Mouse (Mus musculus): Measurements from ENCODE around the gene Slc27a4. TPM values are rescaled to one million over a fixed set of nuclear protein-coding genes. Genes with fewer than 3 reads are reported as not detected.

Slc27a4 gene
- total and polyA plus RNA-seq, 3 experiments, result 4.2 to 6.7 (median 5.5) TPM

DNA sequence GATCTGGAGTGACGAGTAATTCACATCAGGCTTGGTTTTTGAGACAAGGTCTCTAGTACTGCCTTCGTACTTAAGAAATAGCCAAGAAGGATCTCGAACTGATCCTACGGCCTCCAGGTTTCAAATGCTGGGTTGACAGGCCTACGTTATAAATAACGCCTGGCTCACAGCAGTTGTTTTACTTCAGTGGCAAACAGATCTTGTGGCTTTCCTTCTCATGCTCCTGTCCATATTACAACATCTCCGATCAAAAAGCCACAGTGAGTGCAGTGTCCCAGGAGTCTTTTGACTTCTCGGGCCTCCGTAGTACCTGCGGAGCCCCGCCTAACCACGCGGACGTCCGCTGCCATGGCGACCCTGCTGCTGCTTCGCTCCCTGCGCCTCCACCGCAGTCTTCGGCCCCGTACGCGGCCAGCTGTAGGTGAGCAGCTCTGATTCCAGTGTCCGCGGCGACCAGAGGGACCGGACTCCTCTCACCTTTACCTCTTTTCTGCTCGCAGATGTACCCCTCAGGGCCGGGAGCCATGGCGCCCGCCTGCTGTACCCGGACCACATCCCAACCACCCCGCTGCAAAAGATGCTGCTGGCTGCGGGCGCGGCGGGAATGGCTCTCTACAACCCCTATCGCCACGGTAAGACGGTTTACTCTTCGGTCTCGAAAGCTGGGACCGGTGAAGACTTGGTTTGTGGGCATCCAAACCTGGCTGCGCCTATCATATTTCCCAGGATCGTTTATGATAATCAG is 14.3 kb upstream of the Slc27a4 start, which contains the start of gene Trub2:
Trub2 (minus strand) TSS at position 566 of the 745 bp plus-strand sequence.
- Histone ChIP-seq H3K4me1 (ENCODE audit: insufficient read depth, low read depth, low read length) (peaks cover 27% of the 10 kb centered on the region), H3K9me3 (replicated peaks) (no peaks in the 10 kb centered on the region), H3K36me3 (replicated peaks) (peaks cover 74% of the 10 kb centered on the region), H3K4me3 (ENCODE audit: low read depth, low read length) (peak within 1 kb of the TSS; percentile 88), H3K27me3 (ENCODE audit: insufficient read depth, low read length) (no peaks in the 10 kb centered on the region)
- ATAC-seq (ENCODE audit: extremely low read depth, insufficient number of reproducible peaks, low FRiP score, poor library complexity, severe bottlenecking) (peak; percentile 47; the same call in 1 of the 2 replicates), DNase-seq (ENCODE audit: low spot score) (peak; percentile 75)
- TF ChIP-seq POLR2AphosphoS5 (IDR thresholded peaks at IDR 0.05; ENCODE audit: insufficient replicate concordance, low read depth, low read length), result no peak
- no peak for TF ChIP-seq TAL1 (conservative IDR thresholded peaks at IDR 0.05; ENCODE audit: low read depth, low read length)
- TF ChIP-seq CTCF (IDR thresholded peaks at IDR 0.05; ENCODE audit: low read depth, low read length), result no peak
- no peak for TF ChIP-seq GATA2 (IDR thresholded peaks at IDR 0.05; ENCODE audit: borderline replicate concordance, low read depth, low read length)

DNA sequence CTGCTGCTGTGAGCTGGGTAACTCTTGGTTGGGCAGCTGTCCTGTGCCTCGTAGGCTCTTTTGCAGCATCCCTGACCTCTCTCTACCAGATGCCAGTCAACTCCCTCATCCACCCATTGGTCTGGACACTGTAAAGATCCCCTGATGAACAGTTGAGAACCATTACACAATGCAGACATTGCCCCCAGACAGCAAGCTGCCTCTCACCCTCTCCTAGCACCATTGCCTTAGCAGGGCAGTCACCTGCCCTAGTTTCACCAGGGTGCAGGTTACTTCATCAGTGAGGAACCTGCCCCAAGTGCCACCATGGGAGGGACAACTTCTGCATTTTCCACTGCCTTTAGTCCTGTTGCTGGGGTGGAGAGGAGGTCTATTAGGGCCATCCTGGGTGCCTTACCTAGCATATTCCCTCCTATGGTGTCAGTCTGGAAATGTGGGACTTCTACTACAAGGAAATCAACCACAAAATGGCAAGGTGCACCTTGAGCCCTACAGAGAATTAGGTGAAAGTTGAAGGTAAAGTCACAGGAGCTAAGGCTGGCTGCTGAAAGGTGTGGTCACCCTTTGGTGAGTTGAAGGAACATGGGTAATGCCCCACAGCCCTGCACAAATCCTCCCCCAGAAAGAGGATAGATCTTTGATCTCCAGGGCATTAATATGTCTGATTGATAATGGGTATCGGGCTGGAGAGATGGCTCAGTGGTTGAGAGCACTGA is 9.5 kb upstream of the Slc27a4 start:
- peaks cover 14% of the 10 kb centered on the region for H3K4me1 ChIP-seq (ENCODE audit: insufficient read depth, low read depth, low read length)

DNA sequence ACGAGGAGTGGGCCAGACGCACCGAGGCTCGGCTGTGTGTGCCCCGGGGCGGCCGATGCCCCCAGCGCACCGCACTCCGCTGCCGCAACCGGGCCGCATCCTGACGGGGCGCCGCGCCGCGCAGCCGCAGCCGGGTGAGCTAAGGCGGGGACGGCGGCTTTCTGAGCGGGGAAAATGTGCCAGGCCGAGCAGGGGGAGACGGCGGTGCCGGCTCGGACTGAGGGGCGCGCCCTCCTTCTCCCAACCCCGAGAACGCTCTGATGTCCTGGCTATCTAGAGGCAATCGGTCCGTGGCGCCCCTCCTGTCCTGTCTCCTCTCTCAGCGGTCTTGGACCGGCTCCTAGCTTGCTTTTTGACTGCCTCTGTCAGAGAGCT is 380 bp downstream of the Slc27a4 start:
- H3K9me3 ChIP-seq (replicated peaks), result no peaks in the 10 kb centered on the region
- ATAC-seq (ENCODE audit: extremely low read depth, insufficient number of reproducible peaks, low FRiP score, poor library complexity, severe bottlenecking) (no peak), DNase-seq (ENCODE audit: low spot score) (peak; percentile 33)
- TF ChIP-seq TAL1 (conservative IDR thresholded peaks at IDR 0.05; ENCODE audit: low read depth, low read length), result no peak
- H3K4me1 ChIP-seq (ENCODE audit: insufficient read depth, low read depth, low read length), result peaks cover 17% of the 10 kb centered on the region
- H3K27me3 ChIP-seq (ENCODE audit: insufficient read depth, low read length), result peaks cover 13% of the 10 kb centered on the region
- peaks cover 38% of the 10 kb centered on the region for H3K36me3 ChIP-seq (replicated peaks)
- peak overlapping the region; percentile 92 for H3K4me3 ChIP-seq (ENCODE audit: low read depth, low read length)

More for the DNA sequence above, 9.5 kb upstream of the Slc27a4 start:
- no peaks in the 10 kb centered on the region for H3K27me3 ChIP-seq (ENCODE audit: insufficient read depth, low read length)
- no peak for TF ChIP-seq TAL1 (conservative IDR thresholded peaks at IDR 0.05; ENCODE audit: low read depth, low read length)
- TF ChIP-seq GATA1 (IDR thresholded peaks at IDR 0.05; ENCODE audit: borderline replicate concordance, low read length), result no peak
- no peak for TF ChIP-seq POLR2AphosphoS5 (IDR thresholded peaks at IDR 0.05; ENCODE audit: insufficient replicate concordance, low read depth, low read length)
- no peak for TF ChIP-seq CTCF (IDR thresholded peaks at IDR 0.05; ENCODE audit: low read depth, low read length)
- TF ChIP-seq GATA2 (IDR thresholded peaks at IDR 0.05; ENCODE audit: borderline replicate concordance, low read depth, low read length), result no peak
- no peaks in the 10 kb centered on the region for H3K9me3 ChIP-seq (replicated peaks)
- no peak overlapping the region for H3K4me3 ChIP-seq (ENCODE audit: low read depth, low read length)
- ATAC-seq (ENCODE audit: extremely low read depth, insufficient number of reproducible peaks, low FRiP score, poor library complexity, severe bottlenecking), result no peak
- DNase-seq (ENCODE audit: low spot score), result no peak
- peaks cover 78% of the 10 kb centered on the region for H3K36me3 ChIP-seq (replicated peaks)

DNA sequence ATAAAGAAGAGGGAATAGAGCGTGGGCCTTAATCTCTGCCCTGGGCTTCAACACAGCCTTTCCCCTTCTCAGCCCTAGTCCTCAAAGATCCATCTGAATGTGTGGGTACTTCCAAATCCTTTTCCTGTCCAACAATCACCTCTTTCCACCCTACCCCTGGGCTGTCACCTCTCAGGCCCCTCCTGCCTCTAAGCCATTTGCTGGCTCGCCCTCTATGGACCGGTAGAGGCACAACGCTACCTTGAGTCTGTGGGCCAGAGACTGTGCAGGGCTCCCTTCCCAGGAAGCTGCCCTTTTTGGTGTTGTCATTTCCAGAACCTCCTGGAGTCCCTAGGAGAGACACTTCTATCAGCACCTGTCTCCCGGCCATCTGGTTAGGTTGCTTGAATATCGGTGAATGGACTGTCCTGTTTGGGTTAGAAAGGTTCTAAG is 982 bp downstream of the Slc27a4 start:
- peaks cover 42% of the 10 kb centered on the region for H3K36me3 ChIP-seq (replicated peaks)
- peaks cover 17% of the 10 kb centered on the region for H3K4me1 ChIP-seq (ENCODE audit: insufficient read depth, low read depth, low read length)
- H3K4me3 ChIP-seq (ENCODE audit: low read depth, low read length), result peak overlapping the region; percentile 92; the same call in 1 of the 2 replicates
- no peak for TF ChIP-seq POLR2AphosphoS5 (IDR thresholded peaks at IDR 0.05; ENCODE audit: insufficient replicate concordance, low read depth, low read length)
- 0 out of 2 replicates have a peak, but pooled peaks have one; percentile 5 for TF ChIP-seq CTCF (IDR thresholded peaks at IDR 0.05; ENCODE audit: low read depth, low read length)
- no peak for TF ChIP-seq GATA1 (IDR thresholded peaks at IDR 0.05; ENCODE audit: borderline replicate concordance, low read length)
- no peak for TF ChIP-seq TAL1 (conservative IDR thresholded peaks at IDR 0.05; ENCODE audit: low read depth, low read length)
- TF ChIP-seq GATA2 (IDR thresholded peaks at IDR 0.05; ENCODE audit: borderline replicate concordance, low read depth, low read length), result no peak
- ATAC-seq (ENCODE audit: extremely low read depth, insufficient number of reproducible peaks, low FRiP score, poor library complexity, severe bottlenecking) (peak; percentile 66; the same call in 1 of the 2 replicates), DNase-seq (ENCODE audit: low spot score) (peak; percentile 67)
- H3K9me3 ChIP-seq (replicated peaks), result no peaks in the 10 kb centered on the region
- peaks cover 13% of the 10 kb centered on the region for H3K27me3 ChIP-seq (ENCODE audit: insufficient read depth, low read length)

DNA sequence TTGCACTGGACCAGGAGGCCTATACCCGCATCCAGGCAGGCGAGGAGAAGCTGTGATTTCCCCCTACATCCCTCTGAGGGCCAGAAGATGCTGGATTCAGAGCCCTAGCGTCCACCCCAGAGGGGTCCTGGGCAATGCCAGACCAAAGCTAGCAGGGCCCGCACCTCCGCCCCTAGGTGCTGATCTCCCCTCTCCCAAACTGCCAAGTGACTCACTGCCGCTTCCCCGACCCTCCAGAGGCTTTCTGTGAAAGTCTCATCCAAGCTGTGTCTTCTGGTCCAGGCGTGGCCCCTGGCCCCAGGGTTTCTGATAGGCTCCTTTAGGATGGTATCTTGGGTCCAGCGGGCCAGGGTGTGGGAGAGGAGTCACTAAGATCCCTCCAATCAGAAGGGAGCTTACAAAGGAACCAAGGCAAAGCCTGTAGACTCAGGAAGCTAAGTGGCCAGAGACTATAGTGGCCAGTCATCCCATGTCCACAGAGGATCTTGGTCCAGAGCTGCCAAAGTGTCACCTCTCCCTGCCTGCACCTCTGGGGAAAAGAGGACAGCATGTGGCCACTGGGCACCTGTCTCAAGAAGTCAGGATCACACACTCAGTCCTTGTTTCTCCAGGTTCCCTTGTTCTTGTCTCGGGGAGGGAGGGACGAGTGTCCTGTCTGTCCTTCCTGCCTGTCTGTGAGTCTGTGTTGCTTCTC is 13.4 kb downstream of the Slc27a4 start:
- ATAC-seq (ENCODE audit: extremely low read depth, insufficient number of reproducible peaks, low FRiP score, poor library complexity, severe bottlenecking), result no peak
- H3K4me3 ChIP-seq (ENCODE audit: low read depth, low read length), result no peak overlapping the region
- no peaks in the 10 kb centered on the region for H3K9me3 ChIP-seq (replicated peaks)
- H3K36me3 ChIP-seq (replicated peaks), result peaks cover 48% of the 10 kb centered on the region
- TF ChIP-seq TAL1 (conservative IDR thresholded peaks at IDR 0.05; ENCODE audit: low read depth, low read length) (no peak), CTCF (IDR thresholded peaks at IDR 0.05; ENCODE audit: low read depth, low read length) (no peak), GATA1 (IDR thresholded peaks at IDR 0.05; ENCODE audit: borderline replicate concordance, low read length) (no peak), GATA2 (IDR thresholded peaks at IDR 0.05; ENCODE audit: borderline replicate concordance, low read depth, low read length) (no peak)
- DNase-seq (ENCODE audit: low spot score), result no peak
- H3K27me3 ChIP-seq (ENCODE audit: insufficient read depth, low read length), result no peaks in the 10 kb centered on the region
- peaks cover 28% of the 10 kb centered on the region for H3K4me1 ChIP-seq (ENCODE audit: insufficient read depth, low read depth, low read length)
